Mouse (Mus musculus) lung, postnatal 25 days (tissue): ENCODE data around the gene Cux1.
A peak's percentile ranks its signal among the peaks of the same experiment; 100 is the strongest.

Experiments
- DNase-seq: peaks from one replicate; pipeline ENCODE4 v3.0.0; 2022; ENCODE audit warnings: low spot score

Cux1 gene

GRCm38 (mm10) chr5:136502491-136503086 is 64.7 kb downstream of the Cux1 start:
- DNase-seq: no peak

- no peak for DNase-seq
Observed at GRCm38 (mm10) chr5:136500307-136500871, 66.9 kb downstream of the Cux1 start.

- DNase-seq: no peak
Observed at GRCm38 (mm10) chr5:136499316-136499715, 68.0 kb downstream of the Cux1 start.

- peak; percentile 39 for DNase-seq
Observed at GRCm38 (mm10) chr5:136498741-136499140, 68.5 kb downstream of the Cux1 start.

- DNase-seq: no peak
Observed at GRCm38 (mm10) chr5:136497301-136497700, 70.0 kb downstream of the Cux1 start.

- DNase-seq: no peak
Observed at GRCm38 (mm10) chr5:136495581-136495980, 71.7 kb downstream of the Cux1 start.

DNA sequence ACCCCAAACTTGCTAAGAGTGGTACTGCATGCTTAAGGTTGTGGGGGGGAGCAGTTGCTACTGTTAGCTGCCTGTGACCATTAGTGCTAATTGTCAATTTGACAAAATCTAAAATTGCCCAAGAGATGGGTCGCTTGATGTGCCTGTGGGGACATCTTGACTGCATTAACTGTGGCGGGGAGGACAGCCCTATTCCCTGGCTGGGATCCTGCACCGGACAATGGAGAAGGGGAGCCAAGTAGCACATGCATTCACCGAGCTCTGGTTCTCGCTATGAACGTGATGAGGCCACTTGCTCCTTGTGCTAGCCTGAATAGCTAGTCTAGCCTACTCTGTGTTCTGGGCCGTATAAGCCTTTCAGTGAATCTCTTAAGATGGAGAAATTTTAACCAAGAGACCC is 72.4 kb downstream of the Cux1 start:
- no peak for DNase-seq

DNA sequence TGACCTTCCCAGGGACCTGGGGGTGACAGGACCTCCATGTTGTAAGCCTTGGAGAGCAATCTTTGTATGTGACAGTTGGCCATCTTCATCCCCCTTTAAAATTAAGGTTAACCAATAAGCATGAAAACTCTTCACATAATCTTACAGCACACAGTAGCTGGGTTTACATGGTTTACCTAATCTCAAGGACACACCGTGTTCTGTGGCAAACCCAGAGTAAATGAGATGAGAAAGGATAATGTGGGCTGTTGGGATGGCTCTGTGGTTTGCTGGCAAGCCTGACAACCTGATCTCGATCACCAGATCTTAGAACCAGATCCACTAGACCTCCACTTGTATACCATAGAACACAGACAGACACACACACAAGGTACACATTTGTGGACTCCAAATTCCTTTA is 73.0 kb downstream of the Cux1 start:
- DNase-seq: no peak

GRCm38 (mm10) chr5:136489450-136489849 is 77.8 kb downstream of the Cux1 start:
- no peak for DNase-seq

DNA sequence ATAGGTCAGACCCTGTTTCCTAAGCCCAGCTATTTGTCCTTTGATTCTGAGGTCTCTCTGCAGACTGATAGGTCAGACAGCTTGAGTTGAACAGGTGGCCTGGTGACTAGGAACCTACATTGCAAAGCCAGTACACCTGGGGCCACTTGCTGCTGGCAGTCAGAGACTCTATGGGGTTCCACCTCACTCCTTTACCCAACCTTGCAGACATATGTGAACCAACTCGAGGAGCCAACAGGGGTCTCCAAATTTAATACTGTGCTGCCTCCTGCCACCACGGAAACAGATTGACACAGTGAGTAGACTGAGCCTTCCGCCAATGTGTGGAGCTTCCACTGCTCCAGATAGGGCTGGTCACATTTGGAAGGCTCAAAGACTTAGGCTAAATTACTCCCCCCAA is 78.6 kb downstream of the Cux1 start:
- no peak for DNase-seq

DNA sequence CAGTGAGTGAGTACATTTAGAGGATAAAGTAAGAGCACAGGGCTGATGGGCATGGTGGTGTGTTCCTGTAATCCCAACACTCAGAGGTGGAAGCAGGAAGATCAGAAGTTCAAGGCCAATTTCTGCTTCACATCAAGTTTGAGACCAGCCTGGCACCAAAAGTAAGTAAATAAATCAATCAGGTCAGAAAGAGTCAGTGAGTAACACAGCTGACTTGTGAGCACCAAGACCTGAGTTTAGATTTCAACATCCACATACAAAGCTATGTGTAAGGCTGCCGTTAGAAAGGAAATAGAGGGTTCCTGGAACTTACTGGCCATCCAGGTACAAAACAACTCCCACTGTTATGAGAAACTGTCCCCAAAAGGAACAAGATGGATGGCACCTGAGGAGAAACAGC is 79.1 kb downstream of the Cux1 start:
- DNase-seq: no peak

DNA sequence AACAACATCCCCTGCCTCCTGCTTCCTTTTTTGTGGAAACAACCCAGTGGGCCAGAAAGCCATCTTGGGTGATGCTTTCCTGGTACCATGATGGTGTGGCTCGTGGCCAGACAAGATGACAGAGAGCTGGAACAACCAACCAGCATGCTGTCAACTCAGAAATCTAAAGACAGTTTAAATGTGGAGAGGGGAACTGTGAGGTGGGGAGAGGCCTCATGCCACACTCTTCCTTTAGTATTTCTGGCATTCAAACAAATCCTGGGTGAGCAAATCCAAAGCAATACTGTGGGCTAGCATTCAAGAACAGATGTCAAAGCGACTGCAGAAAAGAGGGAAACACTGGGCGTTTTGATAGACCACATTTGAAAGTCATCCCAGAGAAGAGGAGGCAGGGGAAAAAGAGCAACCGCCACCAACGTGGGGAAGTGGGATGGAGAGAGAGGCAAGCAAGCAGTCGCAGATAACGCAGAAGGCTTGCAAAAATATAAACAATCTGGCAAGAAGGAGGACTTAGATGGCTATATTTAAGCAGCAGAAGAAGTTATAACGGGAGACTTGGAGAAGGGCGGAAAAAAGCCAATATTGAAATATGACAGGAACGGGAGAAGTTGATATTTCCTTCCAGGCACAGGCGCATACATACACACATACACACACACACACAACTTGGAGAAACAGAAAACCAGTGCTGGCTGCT is 79.7 kb downstream of the Cux1 start:
- DNase-seq: no peak

- DNase-seq: no peak
Observed at GRCm38 (mm10) chr5:136486401-136486800, 80.9 kb downstream of the Cux1 start.

DNA sequence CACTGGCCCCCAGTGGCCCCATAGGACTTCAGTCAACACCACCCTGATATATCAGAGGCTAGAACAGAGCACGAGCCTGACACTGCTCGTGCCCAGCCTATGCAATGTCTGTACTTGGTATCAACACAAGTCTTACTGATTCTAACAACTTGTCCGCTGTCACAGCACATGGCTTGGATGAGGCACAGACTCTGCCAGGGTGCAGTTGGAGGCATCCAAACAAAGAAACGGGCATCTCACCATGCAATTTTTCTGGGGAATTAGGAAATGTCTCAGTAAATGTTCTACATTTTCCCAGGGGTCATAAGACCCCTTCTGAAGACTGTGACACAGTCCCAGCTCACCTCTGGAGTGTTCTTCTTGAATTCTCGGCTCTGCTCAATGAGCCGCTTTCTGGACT is 81.9 kb downstream of the Cux1 start:
- DNase-seq: no peak

GRCm38 (mm10) chr5:136482434-136482833 is 84.9 kb downstream of the Cux1 start:
- no peak for DNase-seq

- DNase-seq: peak; percentile 75
Observed at GRCm38 (mm10) chr5:136480541-136480940, 86.7 kb downstream of the Cux1 start.

GRCm38 (mm10) chr5:136479801-136480200 is 87.5 kb downstream of the Cux1 start:
- DNase-seq: no peak

- DNase-seq: no peak
Observed at GRCm38 (mm10) chr5:136479024-136479763, 88.1 kb downstream of the Cux1 start.

DNA sequence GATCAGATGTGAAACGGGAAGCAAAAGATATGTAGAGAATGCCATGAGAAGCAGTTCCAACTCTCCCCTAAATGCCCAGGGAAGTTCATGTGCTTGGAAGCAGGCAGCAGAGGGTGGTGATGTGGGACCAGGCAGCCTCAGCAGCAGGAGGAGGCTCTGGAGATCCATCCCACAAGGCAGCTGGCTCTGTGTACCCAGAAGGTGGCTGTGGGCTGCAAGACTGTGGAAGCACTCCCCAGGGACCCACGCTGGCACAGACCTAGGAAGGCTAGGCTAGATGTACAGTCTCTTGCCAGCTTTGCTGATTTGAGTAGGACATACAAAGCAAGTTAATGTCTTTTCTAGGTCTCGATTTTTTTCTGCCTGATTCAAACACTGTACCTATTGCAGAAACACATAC is 91.0 kb downstream of the Cux1 start:
- no peak for DNase-seq

DNA sequence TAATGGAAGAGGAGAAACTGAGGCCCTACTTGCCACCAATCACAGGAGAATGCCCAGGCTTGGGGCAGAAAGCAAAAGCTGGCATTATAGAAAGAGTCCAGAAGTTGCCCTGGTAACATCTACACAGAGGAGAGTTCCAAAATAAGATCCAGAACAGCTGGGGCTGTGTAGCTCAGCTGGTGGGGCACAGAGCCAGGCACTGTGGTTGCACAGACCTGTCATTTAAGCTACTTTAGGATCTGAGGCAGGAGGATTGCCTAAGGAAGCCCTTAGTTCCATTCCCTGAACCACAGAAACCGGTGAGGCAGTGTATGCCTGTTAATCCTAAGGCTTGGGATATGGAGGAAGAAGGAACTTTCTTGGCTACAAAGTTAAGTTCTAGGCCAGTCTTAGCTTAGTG is 92.1 kb downstream of the Cux1 start:
- no peak for DNase-seq

DNA sequence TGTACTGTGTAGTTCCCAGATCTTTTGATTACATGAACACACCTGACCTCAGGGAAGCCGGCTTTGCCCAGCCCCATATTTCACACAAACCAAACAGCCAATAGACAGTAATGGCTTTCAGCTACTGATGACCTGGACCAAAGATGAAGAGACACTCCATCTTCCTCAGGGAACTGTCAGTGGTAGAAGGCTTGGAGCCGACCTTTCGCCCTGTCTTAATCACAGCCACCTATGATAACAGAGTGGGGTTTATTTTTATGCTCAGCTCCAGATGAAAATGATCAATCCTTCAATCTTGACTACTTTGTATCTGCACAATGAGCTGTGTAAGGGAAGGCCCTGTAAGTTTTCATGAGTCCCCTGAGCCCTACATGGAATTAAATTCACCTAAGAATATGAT is 93.2 kb downstream of the Cux1 start:
- DNase-seq: no peak

GRCm38 (mm10) chr5:136473337-136473736 is 94.0 kb downstream of the Cux1 start:
- no peak for DNase-seq

- no peak for DNase-seq
Observed at GRCm38 (mm10) chr5:136472846-136473245, 94.4 kb downstream of the Cux1 start.
